Mouse (Mus musculus) cortical plate, adult 2 months (tissue): Measurements from ENCODE around the gene Zfp846.

ENCODE experiments used
- CTCF ChIP-seq: fragments of 200-500 bp; IDR thresholded peaks from 2 replicates; pipeline ENCODE4 v1.5.1; 2011; ENCODE audit warnings: mild to moderate bottlenecking, control low read depth, low read length; ENCODE audit not compliant: insufficient read depth; ENCODE audit errors: extremely low read depth
- POLR2A ChIP-seq: fragments of 200-500 bp; IDR thresholded peaks from 2 replicates; pipeline ENCODE4 v1.6.1; 2011; ENCODE audit warnings: mild to moderate bottlenecking, low read length, control low read depth; ENCODE audit not compliant: insufficient read depth; ENCODE audit errors: extremely low read depth

DNA sequence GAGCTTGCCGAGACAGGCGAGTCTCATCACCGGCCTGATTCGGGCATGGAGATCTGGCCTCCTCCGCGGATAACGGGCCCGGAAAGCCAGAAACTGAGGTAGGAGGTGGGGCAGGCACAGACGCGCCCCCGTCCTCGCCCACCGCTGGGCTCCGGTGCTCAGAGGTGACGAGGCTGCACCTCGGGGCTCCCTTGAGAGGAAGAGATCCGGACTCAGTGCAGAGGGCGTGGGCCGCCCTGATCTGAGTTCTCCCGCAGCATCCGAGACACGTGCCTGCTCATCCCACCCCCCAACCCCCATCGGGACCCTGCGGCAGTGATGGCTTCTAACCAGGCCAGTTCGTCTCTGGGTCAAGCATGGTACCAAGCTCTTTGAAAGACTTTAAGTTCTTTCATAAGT, 71.2 kb downstream of the Zfp846 start:
- TF ChIP-seq POLR2A = no peak
- no peak for TF ChIP-seq CTCF
